Mouse (Mus musculus) testis, postnatal 14 days (tissue): Measurements from ENCODE around the gene Lag3.

Source experiments
- DNase-seq: peaks from one replicate; pipeline ENCODE4 v3.0.0; 2021; ENCODE audit warnings: low spot score

Lag3 gene

GRCm38 (mm10) chr6:124858561-124859318 lies 52.8 kb downstream of the Lag3 start:
- no peak for DNase-seq

- DNase-seq = no peak
Observed at GRCm38 (mm10) chr6:124857840-124858530, 53.5 kb downstream of the Lag3 start.

DNA sequence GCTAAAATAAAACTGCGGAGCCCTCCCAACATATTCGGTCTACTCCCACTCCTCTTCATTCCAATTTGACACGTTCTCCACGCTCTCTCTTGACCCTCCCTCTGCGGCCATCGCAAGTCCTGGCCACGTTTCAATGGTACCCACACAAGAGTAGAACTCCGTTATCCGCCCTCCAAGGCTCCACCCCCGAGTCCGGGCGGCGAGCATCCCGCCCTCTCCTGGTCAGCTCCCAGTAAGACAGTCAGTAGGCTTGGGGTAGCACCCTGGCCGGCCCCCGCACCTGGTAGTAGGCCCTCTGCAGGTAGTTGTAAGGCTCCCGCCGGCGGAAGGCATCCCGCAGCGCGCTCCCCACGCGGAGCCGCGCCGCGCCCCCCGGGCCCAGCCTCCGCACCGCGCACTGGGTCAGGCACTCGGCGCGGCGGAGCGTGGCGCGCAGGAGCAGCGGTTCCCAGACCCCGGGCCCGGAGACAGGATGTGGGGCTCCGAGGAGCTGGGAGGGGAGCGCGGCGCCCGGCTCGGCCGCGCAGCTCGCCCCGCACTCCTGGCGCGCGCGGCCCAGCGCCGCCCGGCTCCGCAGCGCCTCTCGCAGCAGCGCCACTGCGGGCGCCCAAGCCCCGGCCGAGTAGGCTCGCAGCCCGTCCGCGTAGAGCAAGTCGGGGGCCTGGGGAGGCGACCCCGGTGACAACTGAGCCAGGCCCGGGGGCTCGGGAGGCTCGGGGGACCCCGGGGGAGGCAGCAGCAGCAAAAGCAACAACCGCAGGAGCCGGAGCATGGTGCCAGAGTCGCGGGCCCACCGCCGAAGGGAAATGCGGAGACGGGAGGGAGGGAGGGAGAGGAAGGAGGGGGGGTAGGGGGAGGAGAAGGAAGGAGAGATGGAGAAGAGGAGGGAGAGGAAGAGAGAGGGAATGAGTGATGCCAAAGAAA lies 54.3 kb downstream of the Lag3 start, which contains the start of gene P3h3:
TSS of gene P3h3 (minus strand) at position 837 of the 924 bp plus-strand sequence.
- peak; percentile 69 for DNase-seq

GRCm38 (mm10) chr6:124856321-124856720 lies 55.2 kb downstream of the Lag3 start:
- DNase-seq = no peak

- DNase-seq = no peak
Observed at GRCm38 (mm10) chr6:124854647-124855046, 56.9 kb downstream of the Lag3 start.
